Mouse (Mus musculus) limb, embryonic 14.5 days (tissue): Measurements from ENCODE around the gene Actn4. TPM values are rescaled to one million over a fixed set of nuclear protein-coding genes. Genes with fewer than 3 reads are reported as not detected.

Experiments used
- ATAC-seq: fragments of 200-750 bp; cut with Nextera tagmentation; 2 replicates; pipeline ENCODE4 v1.8.0; 2017; ENCODE audit warnings: low read depth, moderate number of reproducible peaks, moderate TSS enrichment; ENCODE audit not compliant: low FRiP score
- DNase-seq: peaks from one replicate; pipeline ENCODE4 v3.0.0-alpha.2; 2015; ENCODE audit warnings: low spot score
- H3K27ac ChIP-seq: fragments of 300-500 bp; sonication (generic); replicated peaks from 2 replicates; pipeline ENCODE4 v1.5.1; 2014; ENCODE audit warnings: low read depth, mild to moderate bottlenecking, low read length, moderate library complexity, mixed read lengths
- H3K27me3 ChIP-seq: fragments of 300-500 bp; sonication (generic); 2 replicates; pipeline ENCODE4 v1.6.1; 2014; ENCODE audit warnings: low read length, mixed read lengths; ENCODE audit not compliant: control insufficient read depth, insufficient read depth
- H3K36me3 ChIP-seq: fragments of 300-500 bp; sonication (generic); 2 replicates; pipeline ENCODE4 v1.6.1; 2014; ENCODE audit warnings: mild to moderate bottlenecking, low read length, moderate library complexity, mixed read lengths; ENCODE audit not compliant: control insufficient read depth, insufficient read depth
- H3K4me1 ChIP-seq: fragments of 300-500 bp; sonication (generic); 2 replicates; pipeline ENCODE4 v1.6.1; 2014; ENCODE audit warnings: antibody characterized with exemption, low read length, mixed read lengths; ENCODE audit not compliant: control insufficient read depth, insufficient read depth
- H3K4me2 ChIP-seq: fragments of 300-500 bp; sonication (generic); replicated peaks from 2 replicates; pipeline ENCODE4 v1.6.1; 2014; ENCODE audit warnings: low read depth, mild to moderate bottlenecking, low read length, moderate library complexity; ENCODE audit not compliant: severe bottlenecking
- H3K4me3 ChIP-seq: fragments of 300-500 bp; sonication (generic); replicated peaks from 2 replicates; pipeline ENCODE4 v1.5.1; 2014; ENCODE audit warnings: low read length
- H3K9ac ChIP-seq: fragments of 300-500 bp; sonication (generic); 2 replicates; pipeline ENCODE4 v1.6.1; 2014; ENCODE audit warnings: mild to moderate bottlenecking, low read depth, low read length, moderate library complexity; ENCODE audit not compliant: severe bottlenecking
- H3K9me3 ChIP-seq: fragments of 300-500 bp; sonication (generic); 2 replicates; pipeline ENCODE4 v1.6.1; 2016; ENCODE audit warnings: low read length; ENCODE audit not compliant: control insufficient read depth
- POLR2A ChIP-seq: fragments of 200-500 bp; IDR thresholded peaks from 2 replicates; pipeline ENCODE4 v1.8.0; 2012; ENCODE audit warnings: inconsistent platforms, mild to moderate bottlenecking, moderate library complexity, borderline replicate concordance; ENCODE audit not compliant: insufficient read depth, insufficient read length; ENCODE audit errors: extremely low read depth
- WGBS: fragments of 180-500 bp; shearing (Covaris S2); extraction: QIAGEN DNeasy Blood & Tissue Kit; methylation state at CpG from one replicate; pipeline ENCODE4 v1.1.7; 2014; 5-methylcytosine and 5-hydroxymethylcytosine counted together
- polyA plus RNA-seq, 2 experiments: library from polyadenylated mRNA; depleted of rRNA in 1 of 2; stranded (reverse) in 1 of 2; unstranded in 1 of 2; fragments of >200 nt; fragmentation: Nextera tagmentation in 1 of 2; extraction: Ambion mirVana in 1 of 2; gene quantifications; 2 replicates each; pipeline versions ENCODE4 v1.2.1 to v1.2.3; 2012 to 2014

Gene Actn4
- polyA plus RNA-seq, 2 experiments: 268 to 295 TPM

- Histone ChIP-seq H3K4me2 (no peak overlapping the region), H3K36me3 (peaks cover 67% of the 10 kb centered on the region), H3K9ac (no peak overlapping the region), H3K9me3 (no peaks in the 10 kb centered on the region), H3K4me1 (peaks cover 52% of the 10 kb centered on the region), H3K27ac (0 out of 2 replicates have a peak overlapping the region, but pooled peaks have one; percentile 52), H3K4me3 (no peak overlapping the region), H3K27me3 (no peaks in the 10 kb centered on the region)
- no peak for ATAC-seq
- no peak for TF ChIP-seq POLR2A
- 85% methylated on average over 8 of the region's 8 CpGs for WGBS
- DNase-seq: no peak
These were observed 43.6 kb downstream of the Actn4 start for GRCm38 (mm10) chr7:28918540-28918939.

- no peak overlapping the region for H3K9ac ChIP-seq
- 65% methylated on average over 10 of the region's 10 CpGs for WGBS
- H3K36me3 ChIP-seq: peaks cover 74% of the 10 kb centered on the region
- H3K27me3 ChIP-seq: no peaks in the 10 kb centered on the region
- peak overlapping the region; percentile 52 for H3K27ac ChIP-seq
- no peaks in the 10 kb centered on the region for H3K9me3 ChIP-seq
- peak; percentile 50 for DNase-seq
- peak; percentile 51; the same call in 1 of the 2 replicates for ATAC-seq
- TF ChIP-seq POLR2A: no peak
- H3K4me3 ChIP-seq: no peak overlapping the region
- H3K4me2 ChIP-seq: no peak overlapping the region
- peaks cover 44% of the 10 kb centered on the region for H3K4me1 ChIP-seq
These were observed 44.4 kb downstream of the Actn4 start for GRCm38 (mm10) chr7:28917503-28918426.

DNA sequence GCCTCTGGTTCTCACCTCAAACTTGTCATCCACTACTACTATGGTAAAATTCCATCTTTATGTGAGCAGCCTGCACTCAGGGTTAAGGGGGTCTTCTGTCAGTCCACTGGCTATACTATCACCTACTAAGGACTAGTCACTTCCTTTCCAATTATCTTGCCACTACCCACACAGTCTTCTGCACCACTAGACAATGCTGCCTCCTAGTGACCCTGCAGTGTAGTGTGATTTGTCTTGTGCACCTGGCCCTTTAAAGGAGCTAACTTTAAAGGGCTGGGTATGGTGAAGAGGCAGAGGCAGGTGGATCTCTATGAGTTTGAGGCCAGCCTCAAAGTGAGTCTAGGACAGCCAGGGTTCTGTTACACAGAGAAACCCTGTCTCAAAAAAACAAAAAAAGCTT lies 45.6 kb downstream of the Actn4 start:
- no peak for DNase-seq
- no peak overlapping the region for H3K27ac ChIP-seq

DNA sequence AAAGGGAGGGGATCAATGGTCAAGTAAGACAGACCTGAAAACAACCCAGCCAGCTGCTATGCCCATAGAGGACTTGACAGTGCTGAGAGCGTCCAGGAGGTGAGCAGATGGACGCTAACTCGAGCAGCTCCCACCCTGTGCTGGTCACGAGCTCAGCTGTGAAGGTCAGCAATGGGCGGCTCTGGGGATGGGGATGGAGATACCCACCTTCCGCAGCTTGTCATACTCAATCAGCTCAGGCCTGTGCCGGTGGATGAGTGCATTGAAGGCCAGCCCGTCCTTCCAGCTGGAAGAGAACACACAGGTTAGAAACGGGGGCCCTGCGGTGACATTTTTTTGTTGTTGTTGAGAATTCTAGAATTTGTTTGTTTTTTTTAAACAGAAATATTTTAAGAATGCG lies 49.0 kb downstream of the Actn4 start:
- no peak overlapping the region for H3K27ac ChIP-seq
- H3K4me2 ChIP-seq: no peak overlapping the region
- H3K4me3 ChIP-seq: no peak overlapping the region
- H3K36me3 ChIP-seq: peaks cover 98% of the 10 kb centered on the region
- TF ChIP-seq POLR2A: no peak
- no peak for ATAC-seq
- H3K27me3 ChIP-seq: no peaks in the 10 kb centered on the region
- WGBS: 84% methylated on average over 11 of the region's 11 CpGs
- H3K4me1 ChIP-seq: peaks cover 3% of the 10 kb centered on the region
- no peaks in the 10 kb centered on the region for H3K9me3 ChIP-seq
- no peak overlapping the region for H3K9ac ChIP-seq
- DNase-seq: no peak

More for the DNA sequence above, 45.6 kb downstream of the Actn4 start:
- Histone ChIP-seq H3K9ac (no peak overlapping the region), H3K4me3 (no peak overlapping the region), H3K27me3 (no peaks in the 10 kb centered on the region), H3K4me2 (no peak overlapping the region), H3K36me3 (peaks cover 82% of the 10 kb centered on the region), H3K9me3 (no peaks in the 10 kb centered on the region), H3K4me1 (peaks cover 33% of the 10 kb centered on the region)
- no peak for ATAC-seq
- no peak for TF ChIP-seq POLR2A

- H3K9ac ChIP-seq: no peak overlapping the region
- WGBS: 82% methylated on average over 4 of the region's 4 CpGs
- ATAC-seq: no peak
- H3K4me1 ChIP-seq: no peaks in the 10 kb centered on the region
- TF ChIP-seq POLR2A: no peak
- no peaks in the 10 kb centered on the region for H3K9me3 ChIP-seq
- no peak overlapping the region for H3K4me3 ChIP-seq
- no peaks in the 10 kb centered on the region for H3K27me3 ChIP-seq
- DNase-seq: no peak
- no peak overlapping the region for H3K27ac ChIP-seq
- no peak overlapping the region for H3K4me2 ChIP-seq
- H3K36me3 ChIP-seq: peaks cover 98% of the 10 kb centered on the region
These were observed 50.5 kb downstream of the Actn4 start for GRCm38 (mm10) chr7:28911632-28912031.
